Mouse (Mus musculus): ENCODE data around the gene Cd200r1.

- TF ChIP-seq CTCF (IDR thresholded peaks at IDR 0.05 in 2 of 3, conservative IDR thresholded peaks at IDR 0.05 in 1 of 3; ENCODE audit: control insufficient read depth in 1 of 3, insufficient read depth in 1 of 3, low read depth in 2 of 3, low read length in 3 of 3, poor library complexity in 1 of 3, severe bottlenecking in 1 of 3): no peak
- TF ChIP-seq HCFC1 (IDR thresholded peaks at IDR 0.05; ENCODE audit: low read depth, low read length): no peak
- no peak for TF ChIP-seq RAD21 (IDR thresholded peaks at IDR 0.05; ENCODE audit: low read depth, low read length)
- TF ChIP-seq EP300 (IDR thresholded peaks at IDR 0.05; ENCODE audit: low read depth in 1 of 2, low read length in 2 of 2): peak; percentile 97 to 98
- TF ChIP-seq TCF12 (IDR thresholded peaks at IDR 0.05; ENCODE audit: low read depth, low read length): peak; percentile 96
- TF ChIP-seq ZNF384 (IDR thresholded peaks at IDR 0.05; ENCODE audit: low read depth, low read length): peak; percentile 73
- no peak for TF ChIP-seq POLR2AphosphoS2 (IDR thresholded peaks at IDR 0.05; ENCODE audit: low read length)
- no peak for TF ChIP-seq POLR2AphosphoS5 (IDR thresholded peaks at IDR 0.05; ENCODE audit: borderline replicate concordance, low read depth, low read length)
- TF ChIP-seq POLR2A (IDR thresholded peaks at IDR 0.05; ENCODE audit: control insufficient read depth in 1 of 2, insufficient read depth in 1 of 2, low read depth in 1 of 2, low read length in 2 of 2, poor library complexity in 1 of 2): no peak
- TF ChIP-seq KAT2A (conservative IDR thresholded peaks at IDR 0.05; ENCODE audit: low read depth, low read length): no peak
- peak; percentile 74 for TF ChIP-seq TAL1 (IDR thresholded peaks at IDR 0.05; ENCODE audit: low read length)
- TF ChIP-seq SIN3A (IDR thresholded peaks at IDR 0.05; ENCODE audit: low read length): no peak
Measured at GRCm38 (mm10) chr16:44820545-44820944, 55.0 kb downstream of the Cd200r1 start.
